Mouse (Mus musculus) mouse embryonic stem cell (cell line): ENCODE measurements at regions not wholly inside any gene's neighbourhood (a gene's known extent, or its start where the extent isn't known, plus 50 kb on each side); places are given as distances from the start of the nearest gene placed in this dataset.
"Not testable (repeated sequence)": the region's sequence is repeated elsewhere in the genome, so short reads cannot be mapped to it uniquely, and the experiment has no call there.

Experiments
- in situ Hi-C, 2 experiments: fragments of 300-500 bp; cut with MboI; formaldehyde crosslinking; loops; 1 replicate in 1 of 2; 3 replicates in 1 of 2; pipeline ENCODE4 v1.14.3; 2019 to 2020; ENCODE audit warnings: low sequenced_read_pairs in 2 of 2, low pct_unique_long_range_greater_than_20kb in 1 of 2, mixed read lengths in 1 of 2; ENCODE audit not compliant: unreplicated experiment in 1 of 2

DNA sequence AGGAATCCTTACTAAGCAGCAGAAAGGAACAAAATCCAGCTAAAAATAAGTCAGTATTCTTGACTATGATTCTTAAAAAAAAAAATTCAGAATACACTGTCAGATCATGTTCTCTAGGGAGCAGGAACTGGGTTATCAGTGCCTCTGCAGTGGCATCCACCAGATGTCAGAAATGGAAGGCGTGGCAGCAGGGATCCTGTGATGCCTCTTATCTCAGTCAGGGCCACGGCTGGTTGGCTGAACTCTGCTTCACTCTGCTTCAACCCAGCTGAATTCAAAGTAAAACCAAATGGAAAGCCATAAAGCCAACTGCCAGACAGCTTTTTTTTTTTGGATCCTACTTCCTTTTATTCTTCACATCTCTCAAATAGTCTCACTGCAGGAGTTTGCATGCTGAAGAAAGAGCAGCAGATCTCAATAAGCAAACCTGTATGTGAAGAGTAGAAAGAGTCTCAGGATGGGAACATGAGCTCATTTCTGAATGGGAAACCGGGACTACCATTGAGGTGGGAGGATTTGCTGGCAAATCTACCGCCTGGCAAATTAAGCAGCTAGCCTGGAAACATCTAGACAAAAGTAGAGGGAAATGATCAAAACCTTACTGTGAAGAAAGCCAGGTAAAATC, 295.8 kb downstream of the Trib2 start:
- in situ Hi-C loops: no loop called here

DNA sequence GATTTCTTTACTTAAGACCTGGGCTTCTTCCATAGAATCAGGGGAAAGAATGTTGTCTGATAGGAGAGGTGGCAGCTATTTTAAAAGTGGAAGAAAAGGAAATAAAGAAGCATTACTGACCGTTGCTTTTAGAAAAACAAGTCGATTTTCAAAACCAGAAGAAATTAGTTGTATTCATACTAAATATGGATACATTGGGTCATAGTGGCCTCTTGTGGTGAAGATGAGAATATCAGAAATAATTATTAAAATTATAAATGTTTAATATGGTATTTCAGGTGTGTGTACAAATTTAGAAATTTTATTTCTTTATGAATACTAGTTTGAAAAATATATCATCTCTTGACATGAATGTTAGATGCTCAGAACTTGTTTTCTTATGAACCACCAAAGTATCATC, 304.7 kb downstream of the Trib2 start:
- in situ Hi-C loops: no loop called here

DNA sequence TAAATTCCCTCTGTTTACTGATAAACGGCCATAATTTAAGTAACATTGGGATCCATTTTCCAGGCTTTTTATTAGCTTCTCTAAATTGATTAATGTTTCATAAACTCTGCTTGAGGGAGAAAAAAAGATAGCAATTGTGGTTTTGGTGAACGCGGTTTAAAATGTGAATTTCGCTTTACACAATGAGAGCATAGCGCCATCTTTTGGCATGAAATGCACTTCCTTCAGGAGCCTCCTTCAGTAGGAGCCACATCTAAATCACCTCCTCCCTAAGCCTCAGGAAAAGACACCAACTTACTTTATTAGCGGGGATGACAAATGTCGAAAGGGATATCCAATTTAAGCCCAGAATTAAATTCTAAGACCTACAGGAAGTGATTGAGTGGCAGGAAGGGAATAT, 309.1 kb downstream of the Trib2 start:
- in situ Hi-C loops: no loop called here

DNA sequence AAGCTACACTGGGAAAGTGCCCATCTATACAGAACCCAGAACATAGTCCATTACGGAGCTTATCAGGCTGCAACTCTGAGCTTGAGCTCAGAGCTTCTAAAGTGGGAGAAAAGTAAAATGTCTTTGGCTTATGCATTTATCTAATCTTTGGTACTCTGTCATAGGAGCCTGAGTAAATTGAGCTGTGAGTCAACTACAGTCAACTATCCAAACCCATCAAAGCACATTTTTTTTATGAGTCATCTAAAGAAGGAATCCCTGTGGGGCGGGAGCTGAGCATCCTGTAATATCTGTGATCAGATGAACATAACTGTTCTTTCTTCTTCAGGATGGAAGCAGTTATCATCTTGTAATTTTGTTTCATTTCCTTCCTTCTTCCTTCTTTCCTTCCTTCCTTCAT, 323.1 kb downstream of the Trib2 start:
- in situ Hi-C loops: no loop called here

- in situ Hi-C loops: no loop called here
These were observed 344.0 kb downstream of the Trib2 start for GRCm38 (mm10) chr12:15472741-15473140.

- in situ Hi-C loops: no loop called here
These were observed 357.3 kb downstream of the Trib2 start for GRCm38 (mm10) chr12:15459429-15459828.

DNA sequence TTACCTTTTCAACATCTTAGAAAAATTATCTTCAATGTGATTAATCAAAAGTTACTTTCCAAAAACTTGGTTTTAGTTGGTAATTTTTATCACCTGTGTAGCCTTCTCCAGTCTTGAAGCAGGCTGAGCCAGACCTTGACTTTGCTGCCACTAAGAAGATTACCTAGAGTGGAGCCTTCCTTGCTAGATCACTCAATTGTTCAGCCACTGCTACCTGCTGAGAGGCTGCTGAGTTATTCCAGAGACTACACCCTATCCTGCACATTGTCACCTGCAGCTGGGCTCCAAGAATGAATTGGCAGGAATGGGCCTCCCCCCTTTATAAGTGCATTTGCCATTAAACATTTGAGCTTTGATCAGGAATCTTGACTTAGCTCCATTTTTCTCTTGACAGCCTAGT, 360.4 kb downstream of the Trib2 start:
- in situ Hi-C loops: not testable (repeated sequence)

DNA sequence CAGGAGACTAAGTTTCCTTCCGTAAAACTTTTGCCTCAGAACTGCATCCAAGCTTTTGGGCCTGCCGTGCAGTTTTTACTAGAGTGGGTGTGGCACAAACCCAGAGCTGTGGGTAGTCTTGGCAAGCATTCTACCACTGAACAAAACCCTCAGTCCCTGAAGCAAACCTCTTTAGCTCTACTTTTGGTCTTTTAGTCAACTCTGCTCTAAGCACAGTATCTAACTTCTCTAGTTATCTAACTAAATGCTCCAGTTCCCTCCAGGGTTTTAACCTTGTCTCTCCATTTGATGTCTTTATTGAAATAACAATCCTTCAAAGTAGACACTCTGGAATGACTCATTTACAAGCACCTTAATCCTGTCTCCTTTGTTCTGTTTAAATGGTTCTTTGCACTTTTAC, 361.0 kb downstream of the Trib2 start:
- in situ Hi-C loops: no loop called here

- in situ Hi-C loops: no loop called here
These were observed 367.2 kb downstream of the Trib2 start for GRCm38 (mm10) chr12:15449484-15449883.

DNA sequence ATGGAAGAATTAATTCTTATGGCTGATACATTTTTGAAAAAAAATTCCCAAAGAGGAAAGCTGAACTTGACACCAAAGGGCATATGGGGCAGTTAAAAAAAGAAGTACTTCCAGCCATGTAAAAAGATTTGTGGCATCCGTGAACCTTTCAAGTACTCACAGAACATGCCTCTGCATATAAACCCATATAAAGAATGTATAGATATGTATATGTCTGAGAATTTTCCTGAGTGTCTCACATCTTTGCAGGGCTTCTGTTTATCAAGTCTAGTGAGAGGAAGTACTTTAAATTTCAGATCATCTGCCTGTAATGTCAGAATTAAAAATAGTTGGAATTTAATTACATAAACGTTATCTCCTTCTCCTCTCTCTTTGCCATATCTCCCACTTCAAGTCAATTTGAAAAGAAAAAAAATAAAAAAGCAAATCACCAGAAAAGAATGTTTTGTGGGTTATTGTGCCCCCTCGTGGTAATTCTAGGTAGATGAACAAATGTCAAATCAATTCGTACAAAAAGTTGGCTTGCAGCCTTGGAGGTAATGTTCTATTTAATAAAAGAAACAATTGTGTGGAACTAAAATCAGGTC, 400.4 kb downstream of the Trib2 start:
- in situ Hi-C loops: no loop called here

GRCm38 (mm10) chr12:15410419-15410818, 406.3 kb downstream of the Trib2 start:
- in situ Hi-C loops: no loop called here

- in situ Hi-C loops: not testable (repeated sequence)
These were observed 409.1 kb downstream of the Trib2 start for GRCm38 (mm10) chr12:15407577-15407976.

DNA sequence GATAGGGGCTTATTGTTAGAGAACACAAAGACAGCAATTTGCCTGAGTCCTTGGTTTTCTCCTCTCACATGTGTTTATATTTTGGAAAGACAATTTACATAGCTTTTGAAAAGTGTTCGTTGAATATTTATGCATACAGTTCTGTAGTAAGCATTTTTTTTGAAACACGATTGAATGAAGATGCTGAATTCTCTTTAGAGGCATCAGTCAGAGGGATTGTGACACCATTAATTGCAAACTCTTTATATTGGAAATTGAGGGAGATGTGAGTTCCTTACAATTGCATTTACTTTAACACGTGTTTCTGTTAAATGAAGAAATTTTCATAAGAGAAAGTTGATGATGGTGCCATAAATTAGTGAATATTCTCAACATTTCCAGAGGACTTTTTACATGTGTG, 424.1 kb downstream of the Trib2 start:
- in situ Hi-C loops: no loop called here

- in situ Hi-C loops: no loop called here
These were observed 428.1 kb downstream of the Trib2 start for GRCm38 (mm10) chr12:15388574-15388973.

GRCm38 (mm10) chr12:15357808-15358207, 458.9 kb downstream of the Trib2 start:
- in situ Hi-C loops: no loop called here

DNA sequence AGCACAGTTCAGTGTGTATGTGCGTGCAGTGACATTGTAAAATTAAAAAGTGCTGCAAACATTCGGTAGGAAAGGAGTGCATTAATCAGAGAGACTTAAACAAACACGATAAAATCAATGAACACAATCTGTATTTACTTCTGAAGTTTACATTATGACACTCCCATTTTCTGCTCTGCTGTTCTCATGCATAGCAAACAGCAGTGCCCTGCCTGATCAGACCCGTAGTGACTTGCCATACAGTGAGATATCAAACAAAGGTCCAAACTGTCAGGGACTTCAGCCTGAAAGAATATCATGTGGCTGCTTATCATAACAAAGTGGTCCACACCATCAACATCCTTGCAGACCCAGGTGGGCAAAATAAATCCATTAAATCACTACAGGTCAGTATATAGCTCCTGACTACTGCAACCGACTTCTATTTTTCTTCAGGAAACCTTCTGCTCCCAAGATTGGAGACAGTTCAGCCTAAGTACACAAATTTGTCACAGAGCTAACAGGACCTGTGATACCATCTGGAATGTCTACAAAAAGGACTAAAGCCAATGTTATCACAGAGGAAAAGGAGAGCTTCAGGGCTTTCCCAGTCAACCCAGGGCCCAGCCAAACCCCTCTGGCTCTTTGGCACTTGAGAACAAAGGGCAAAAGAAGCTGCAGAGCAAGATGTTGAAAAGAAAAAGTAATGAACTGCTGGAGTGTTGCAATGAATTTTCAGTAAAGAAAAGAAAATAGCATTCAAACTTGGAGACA, 495.8 kb downstream of the Trib2 start:
- in situ Hi-C loops: no loop called here

- in situ Hi-C loops: no loop called here
These were observed 497.1 kb downstream of the Trib2 start for GRCm38 (mm10) chr12:15319647-15320046.

DNA sequence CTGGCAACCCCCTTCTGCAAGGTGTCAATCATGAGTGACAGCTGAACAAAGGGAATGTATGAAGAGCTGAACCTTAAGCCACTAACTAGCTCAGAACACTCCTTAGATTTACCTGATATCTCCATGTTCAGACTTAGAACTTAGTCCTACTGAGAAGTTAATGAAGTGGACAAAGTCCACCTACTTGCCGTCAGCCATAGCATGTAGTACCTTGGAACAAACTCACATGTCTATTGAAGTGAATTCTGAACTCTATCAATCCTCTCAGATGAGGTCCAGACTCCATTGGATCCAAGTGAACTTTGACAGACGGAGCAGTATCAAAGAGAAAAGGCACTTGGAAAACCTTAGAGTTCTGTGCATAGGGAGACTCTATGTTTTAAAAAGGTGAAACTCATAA, 521.8 kb downstream of the Trib2 start:
- in situ Hi-C loops: no loop called here

GRCm38 (mm10) chr12:15262165-15262564, 554.6 kb downstream of the Trib2 start:
- in situ Hi-C loops: no loop called here

DNA sequence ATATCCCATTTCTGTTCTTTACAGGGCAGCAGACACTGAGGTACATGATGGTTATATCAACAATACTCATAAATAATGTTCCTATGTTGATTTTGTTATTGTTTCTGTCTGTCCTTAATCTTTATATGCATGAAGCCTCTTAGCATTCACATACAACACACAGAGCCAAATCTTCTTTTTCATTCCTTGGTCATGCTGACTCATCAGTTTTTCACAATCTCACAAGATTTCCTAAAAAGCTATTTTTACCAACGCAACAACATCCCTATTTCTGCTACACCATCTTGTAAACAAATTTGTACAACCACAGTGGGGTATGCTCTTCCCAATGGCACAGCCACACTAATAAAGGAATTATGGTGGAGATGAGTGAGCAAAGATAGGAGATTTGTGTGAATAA, 555.1 kb downstream of the Trib2 start:
- in situ Hi-C loops: no loop called here
